Mouse (Mus musculus) heart, embryonic 15.5 days (tissue): ENCODE data around the gene Slc11a1. TPM values are rescaled to one million over a fixed set of nuclear protein-coding genes. Genes with fewer than 3 reads are reported as not detected.

Experiments
- ATAC-seq: fragments of 200-750 bp; cut with Nextera tagmentation; replicated peaks from 2 replicates; pipeline ENCODE4 v1.8.0; 2017; ENCODE audit warnings: low read depth, moderate TSS enrichment; ENCODE audit not compliant: insufficient number of reproducible peaks, insufficient read depth, low FRiP score
- H3K27ac ChIP-seq: fragments of 300-500 bp; sonication (generic); 2 replicates; pipeline ENCODE4 v1.5.1; 2015; ENCODE audit warnings: mild to moderate bottlenecking, inconsistent platforms
- H3K27me3 ChIP-seq: fragments of 300-500 bp; sonication (generic); 2 replicates; pipeline ENCODE4 v1.6.1; 2015; ENCODE audit warnings: inconsistent platforms
- H3K36me3 ChIP-seq: fragments of 300-500 bp; sonication (generic); 2 replicates; pipeline ENCODE4 v1.6.1; 2015; ENCODE audit warnings: mild to moderate bottlenecking, inconsistent platforms
- H3K4me1 ChIP-seq: fragments of 300-500 bp; sonication (generic); replicated peaks from 2 replicates; pipeline ENCODE4 v1.6.1; 2015; ENCODE audit warnings: inconsistent platforms
- H3K4me2 ChIP-seq: fragments of 300-500 bp; sonication (generic); 2 replicates; pipeline ENCODE4 v1.6.1; 2015; ENCODE audit warnings: inconsistent platforms, mild to moderate bottlenecking, moderate library complexity
- H3K4me3 ChIP-seq: fragments of 300-500 bp; sonication (generic); 2 replicates; pipeline ENCODE4 v1.5.1; 2015; ENCODE audit warnings: mild to moderate bottlenecking, inconsistent platforms
- H3K9ac ChIP-seq: fragments of 300-500 bp; sonication (generic); 2 replicates; pipeline ENCODE4 v1.6.1; 2015; ENCODE audit warnings: mild to moderate bottlenecking, inconsistent platforms
- H3K9me3 ChIP-seq: fragments of 300-500 bp; sonication (generic); replicated peaks from 2 replicates; pipeline ENCODE4 v1.6.1; 2016; ENCODE audit warnings: inconsistent platforms
- WGBS: fragments of 180-500 bp; shearing (Covaris S2); methylation state at CpG from one replicate; pipeline ENCODE4 v1.1.7; 2015; ENCODE audit warnings: mixed read lengths; 5-methylcytosine and 5-hydroxymethylcytosine counted together
- microRNA counts: library from miRNA; unstranded; fragments of <30 nt; microRNA quantifications from one replicate; lab custom pipeline; 2016
- microRNA-seq: library from miRNA; unstranded; fragments of <30 nt; microRNA quantifications from one replicate; pipeline ENCODE4, GENCODE M21; 2016
- polyA plus RNA-seq: library from polyadenylated mRNA; unstranded; fragments of >200 nt; fragmentation: Nextera tagmentation; extraction: Ambion mirVana; gene quantifications from 2 replicates; pipeline ENCODE4 v1.2.1, GENCODE M21; 2015

Gene Slc11a1
- polyA plus RNA-seq, 1 experiment from 2014 or later, result 3.6 TPM

- Histone ChIP-seq H3K36me3 (no peaks in the 10 kb centered on the region), H3K9me3 (no peaks in the 10 kb centered on the region), H3K27me3 (no peaks in the 10 kb centered on the region), H3K4me1 (peaks cover 17% of the 10 kb centered on the region), H3K4me2 (no peak overlapping the region), H3K4me3 (no peak overlapping the region), H3K27ac (no peak overlapping the region), H3K9ac (no peak overlapping the region)
- WGBS, result 65% methylated on average over 17 of the region's 17 CpGs
- ATAC-seq, result no peak
These were observed 43.9 kb downstream of the Slc11a1 start for GRCm38 (mm10) chr1:74418747-74419439.

- H3K9ac ChIP-seq, result no peak overlapping the region
- no peak for ATAC-seq
- 49% methylated on average over 9 of the region's 9 CpGs for WGBS
- H3K27me3 ChIP-seq, result no peaks in the 10 kb centered on the region
- H3K36me3 ChIP-seq, result no peaks in the 10 kb centered on the region
- peaks cover 17% of the 10 kb centered on the region for H3K4me1 ChIP-seq
- H3K9me3 ChIP-seq, result no peaks in the 10 kb centered on the region
- no peak overlapping the region for H3K4me2 ChIP-seq
- H3K27ac ChIP-seq, result no peak overlapping the region
- H3K4me3 ChIP-seq, result no peak overlapping the region
These were observed 44.4 kb downstream of the Slc11a1 start for GRCm38 (mm10) chr1:74419440-74419794.

GRCm38 (mm10) chr1:74423147-74423546, 48.2 kb downstream of the Slc11a1 start:
- no peak for ATAC-seq
- no peak overlapping the region for H3K27ac ChIP-seq
- no peak overlapping the region for H3K4me2 ChIP-seq
- no peak overlapping the region for H3K4me3 ChIP-seq
- 18% methylated on average over 8 of the region's 8 CpGs for WGBS
- no peaks in the 10 kb centered on the region for H3K9me3 ChIP-seq
- no peaks in the 10 kb centered on the region for H3K36me3 ChIP-seq
- H3K9ac ChIP-seq, result no peak overlapping the region
- no peaks in the 10 kb centered on the region for H3K27me3 ChIP-seq
- H3K4me1 ChIP-seq, result peaks cover 17% of the 10 kb centered on the region

GRCm38 (mm10) chr1:74425845-74426244, 50.9 kb downstream of the Slc11a1 start:
- Histone ChIP-seq H3K4me1 (peaks cover 9% of the 10 kb centered on the region), H3K27me3 (no peaks in the 10 kb centered on the region), H3K9ac (no peak overlapping the region), H3K4me3 (no peak overlapping the region), H3K9me3 (no peaks in the 10 kb centered on the region), H3K27ac (no peak overlapping the region), H3K36me3 (no peaks in the 10 kb centered on the region), H3K4me2 (no peak overlapping the region)
- WGBS, result 61% methylated on average over 7 of the region's 7 CpGs
- no peak for ATAC-seq

- Histone ChIP-seq H3K9me3 (no peaks in the 10 kb centered on the region), H3K4me1 (peaks cover 3% of the 10 kb centered on the region), H3K27me3 (no peaks in the 10 kb centered on the region), H3K9ac (no peak overlapping the region), H3K4me2 (no peak overlapping the region), H3K4me3 (no peak overlapping the region), H3K36me3 (peaks cover 14% of the 10 kb centered on the region; the same call in 1 of the 2 replicates), H3K27ac (no peak overlapping the region)
- 52% methylated on average over 6 of the region's 6 CpGs for WGBS
- ATAC-seq, result 0 out of 2 replicates have a peak, but pooled peaks have one; percentile 37
These were observed 58.2 kb downstream of the Slc11a1 start for GRCm38 (mm10) chr1:74433220-74433619.

- peaks cover 3% of the 10 kb centered on the region for H3K4me1 ChIP-seq
- H3K27ac ChIP-seq, result no peak overlapping the region
- no peak for ATAC-seq
- H3K36me3 ChIP-seq, result peaks cover 27% of the 10 kb centered on the region
- no peaks in the 10 kb centered on the region for H3K27me3 ChIP-seq
- H3K4me2 ChIP-seq, result no peak overlapping the region
- H3K9me3 ChIP-seq, result no peaks in the 10 kb centered on the region
- WGBS, result 56% methylated on average over 5 of the region's 5 CpGs
- H3K4me3 ChIP-seq, result no peak overlapping the region
- H3K9ac ChIP-seq, result no peak overlapping the region
These were observed 59.6 kb downstream of the Slc11a1 start for GRCm38 (mm10) chr1:74434596-74434995.

- Histone ChIP-seq H3K4me1 (peaks cover 3% of the 10 kb centered on the region), H3K9me3 (no peaks in the 10 kb centered on the region), H3K4me2 (no peak overlapping the region), H3K27me3 (no peaks in the 10 kb centered on the region), H3K9ac (no peak overlapping the region), H3K27ac (no peak overlapping the region), H3K4me3 (no peak overlapping the region), H3K36me3 (peaks cover 30% of the 10 kb centered on the region)
- ATAC-seq, result no peak
- 76% methylated on average over 6 of the region's 6 CpGs for WGBS
These were observed 60.6 kb downstream of the Slc11a1 start for GRCm38 (mm10) chr1:74435563-74435962.

MicroRNA genes within 50 kb of the gene (microRNA counts, 519-probe panel; counts per million panel counts)
- microRNA mmu-miR-26b (lab: Ali Mortazavi, UCI), result 3,262 counts per million, percentile 79 among the panel's probes with 10 or more counts

Small RNAs within 50 kb of the gene (microRNA-seq; reads per million reads assigned to microRNA genes)
- 36,772 reads per million, percentile 98 among the genes with 10 or more reads in this experiment for gene Mir26b

Other genes starting within 250 kb of the Slc11a1 start
- gene Rufy4, start 249.7 kb upstream of the Slc11a1 start, polyA plus RNA-seq, result 0.43 and 0.49 TPM in 2 replicates
- gene Cxcr2, start 221.2 kb upstream of the Slc11a1 start, polyA plus RNA-seq, result 0.13 and 0.15 TPM in 2 replicates
- not detected in 2 replicates for gene Cxcr1, start 180.6 kb upstream of the Slc11a1 start, polyA plus RNA-seq
- gene Arpc2, start 139.1 kb upstream of the Slc11a1 start, polyA plus RNA-seq, result 406 and 413 TPM in 2 replicates
- 0.13 and 0.34 TPM in 2 replicates for gene Gpbar1, start 96.6 kb upstream of the Slc11a1 start, polyA plus RNA-seq
- 168 and 209 TPM in 2 replicates for gene Aamp, start 90.5 kb upstream of the Slc11a1 start, polyA plus RNA-seq
- 276 and 288 TPM in 2 replicates for gene Pnkd, start 90.3 kb upstream of the Slc11a1 start, polyA plus RNA-seq
- gene Tmbim1, start 69.6 kb upstream of the Slc11a1 start, polyA plus RNA-seq, result 44.9 and 48.1 TPM in 2 replicates
- 0.38 and 0.39 TPM in 2 replicates for gene Catip, start 13.1 kb upstream of the Slc11a1 start, polyA plus RNA-seq
- 55.1 and 68.5 TPM in 2 replicates for gene Ctdsp1, start 16.3 kb downstream of the Slc11a1 start, polyA plus RNA-seq
- 0.26 and 0.38 TPM in 2 replicates for gene Vil1, start 34.2 kb downstream of the Slc11a1 start, polyA plus RNA-seq
- gene Cnot9, start 130.9 kb downstream of the Slc11a1 start, polyA plus RNA-seq, result 25.8 and 32.4 TPM in 2 replicates
- 0.30 and 0.86 TPM in 2 replicates for gene Plcd4, start 167.7 kb downstream of the Slc11a1 start, polyA plus RNA-seq
- 14.4 and 19.9 TPM in 2 replicates for gene Usp37, start 169.1 kb downstream of the Slc11a1 start, polyA plus RNA-seq
- 4.4 and 6.0 TPM in 2 replicates for gene Zfp142, start 213.1 kb downstream of the Slc11a1 start, polyA plus RNA-seq
- 19.1 and 21.2 TPM in 2 replicates for gene Bcs1l, start 213.1 kb downstream of the Slc11a1 start, polyA plus RNA-seq
- gene Rnf25, start 226.2 kb downstream of the Slc11a1 start, polyA plus RNA-seq, result 18.9 and 23.6 TPM in 2 replicates
- gene Stk36, start 226.2 kb downstream of the Slc11a1 start, polyA plus RNA-seq, result 3.4 and 3.7 TPM in 2 replicates